Mouse (Mus musculus): Measurements from ENCODE around the gene Ank3.

Ank3 gene

DNA sequence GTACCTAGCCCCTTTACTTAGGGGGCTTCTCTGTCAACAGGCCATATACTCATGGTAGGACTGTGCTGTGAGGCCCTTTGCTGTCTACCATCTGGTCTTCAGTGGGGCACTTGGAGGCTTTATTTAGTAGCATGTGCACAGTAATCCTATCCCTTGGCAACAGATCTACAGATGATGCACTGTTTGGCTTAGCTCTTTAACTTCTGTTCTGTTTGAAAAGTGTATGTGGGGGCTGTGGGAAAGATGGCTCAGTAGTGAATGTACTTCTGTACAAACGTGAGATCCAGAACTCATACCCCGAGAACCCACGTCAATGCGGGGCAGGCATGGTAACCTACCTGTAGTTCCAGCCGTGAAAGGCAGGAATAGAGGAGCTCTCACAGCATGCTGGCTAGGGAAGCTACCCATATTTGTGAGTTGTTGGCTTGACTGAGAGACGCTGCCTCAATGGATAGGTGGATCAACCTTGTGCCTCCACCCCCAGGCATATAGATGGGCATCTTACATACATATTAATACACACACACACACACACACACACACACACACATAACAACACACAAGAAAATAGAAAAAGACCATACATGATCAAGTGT is 86.7 kb downstream of the Ank3 start:
- no peak for DNase-seq

DNA sequence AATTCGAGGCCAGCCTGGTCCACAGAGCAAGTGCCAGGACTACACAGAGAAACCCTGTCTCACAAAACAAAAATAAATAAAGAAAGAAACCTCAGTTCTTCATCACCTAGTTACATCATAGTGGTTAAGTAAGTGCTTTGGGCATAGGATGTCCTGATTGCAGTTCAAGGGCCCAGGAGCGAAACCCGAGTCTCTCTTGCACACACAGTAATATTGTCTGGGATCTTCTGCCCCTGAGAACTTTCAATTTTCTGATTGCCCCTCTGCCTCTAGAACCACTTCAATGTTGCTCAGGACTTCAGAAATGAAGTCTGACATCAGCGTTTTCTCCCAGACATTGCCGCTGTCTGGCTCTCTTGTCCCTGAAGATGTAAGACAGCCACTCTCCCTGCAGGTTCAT is 91.6 kb downstream of the Ank3 start:
- DNase-seq: no peak

DNA sequence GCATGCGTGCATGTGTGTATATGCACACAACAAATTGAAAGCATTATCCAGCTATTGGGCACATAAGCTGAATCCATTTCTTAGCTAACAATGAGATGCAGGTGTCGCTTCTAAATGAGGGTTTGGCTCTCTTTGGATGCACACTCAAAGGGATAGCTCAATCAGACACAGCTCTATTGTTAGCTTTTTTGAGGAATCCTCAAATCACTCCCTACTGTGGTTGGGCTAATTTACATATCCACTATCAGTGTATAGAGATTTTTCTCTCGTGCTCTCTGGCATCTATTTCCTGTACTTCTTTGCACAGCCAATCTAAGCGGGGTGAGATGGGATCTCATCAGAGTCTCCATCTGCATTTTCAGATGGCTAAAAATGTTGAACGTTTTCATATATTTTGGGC is 93.4 kb downstream of the Ank3 start:
- DNase-seq: no peak

DNA sequence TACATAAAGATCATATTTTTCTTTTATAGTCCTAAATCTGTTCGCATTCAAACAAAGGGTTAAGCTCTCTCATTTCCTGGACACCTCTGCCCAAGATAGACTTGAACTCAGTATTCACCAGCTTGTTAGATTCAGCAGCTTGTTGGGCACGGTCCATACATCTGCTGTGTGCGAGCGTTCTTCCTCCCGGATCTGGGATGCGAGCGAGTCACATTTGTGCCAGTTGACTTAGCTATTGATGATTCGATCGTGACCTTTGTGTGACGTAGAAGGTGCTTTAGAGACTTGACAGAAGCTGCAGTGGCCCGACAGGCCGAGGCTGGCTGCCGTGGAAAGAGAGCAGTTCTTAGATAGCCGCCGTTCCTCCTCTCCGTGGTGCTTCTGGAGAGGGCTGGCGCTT is 98.8 kb downstream of the Ank3 start:
- DNase-seq: no peak

DNA sequence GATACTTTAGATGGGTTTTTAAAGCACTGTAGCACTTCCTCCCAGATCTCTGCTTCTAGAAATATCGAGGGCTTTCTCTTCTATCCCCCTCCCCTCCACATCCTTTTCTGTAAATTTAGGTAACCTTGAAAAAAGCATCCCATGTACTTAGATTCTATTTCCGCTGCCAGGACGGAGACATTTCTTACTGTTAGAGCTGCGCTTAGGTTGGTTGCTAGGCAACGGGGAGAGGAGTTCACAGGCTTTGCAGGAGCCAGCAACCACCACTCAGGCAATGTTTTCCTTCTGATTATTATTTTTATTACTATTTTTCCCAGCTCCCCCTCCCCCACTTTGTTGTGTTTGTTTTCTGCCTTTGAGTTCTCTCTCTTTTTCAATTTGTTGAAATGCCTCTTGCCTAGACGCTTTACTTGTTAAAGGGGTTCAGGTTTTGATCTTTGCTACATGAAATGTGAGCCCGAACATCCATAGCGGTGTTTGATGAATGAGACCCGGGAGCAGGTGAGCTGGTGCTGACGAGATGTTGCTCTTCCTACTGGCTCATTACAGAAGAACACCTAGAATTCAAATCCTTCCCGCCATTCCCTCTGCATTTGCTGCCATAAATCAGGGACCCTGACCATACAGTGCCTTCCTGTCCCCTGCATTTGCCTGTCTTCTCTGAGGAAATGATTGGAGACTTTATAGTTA is 101.7 kb downstream of the Ank3 start:
- DNase-seq: no peak

DNA sequence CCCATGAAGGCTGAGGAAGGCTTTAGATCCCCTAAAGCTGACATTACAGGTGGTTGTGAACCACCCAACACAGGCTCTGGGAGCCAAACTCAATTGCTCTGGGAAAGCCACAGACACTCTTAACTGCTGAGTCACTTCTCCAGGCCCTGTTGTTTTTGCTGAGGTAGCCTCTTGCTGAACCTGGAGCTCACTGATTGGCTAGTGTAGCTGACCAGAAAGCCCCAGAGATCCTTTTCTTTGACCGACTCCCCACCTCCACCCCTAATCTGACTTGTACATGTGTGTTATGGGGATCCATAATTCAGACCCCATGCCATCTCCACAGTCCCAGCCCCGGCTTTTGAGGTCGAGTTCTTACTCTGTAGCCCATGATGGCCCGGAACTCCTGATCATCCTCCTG is 105.2 kb downstream of the Ank3 start:
- no peak for DNase-seq

DNA sequence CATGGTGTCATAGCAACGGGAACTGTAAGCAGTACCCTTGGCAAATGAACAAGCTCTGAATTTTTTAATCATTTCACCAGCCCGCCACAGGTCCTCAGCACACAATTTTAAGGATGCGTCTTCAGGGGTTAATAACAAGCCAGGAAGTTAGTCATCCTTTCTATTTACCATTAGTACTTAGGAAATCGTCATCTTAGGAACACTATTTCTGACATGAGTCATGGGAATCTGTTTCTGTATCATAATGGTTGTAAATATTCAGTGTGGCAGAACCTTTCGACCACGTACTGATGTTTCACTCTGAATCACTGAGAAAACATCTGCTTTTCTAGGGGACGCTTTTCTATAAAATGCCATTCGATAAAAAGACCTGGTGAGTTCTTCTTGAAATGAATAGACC is 109.1 kb downstream of the Ank3 start:
- no peak for DNase-seq

DNA sequence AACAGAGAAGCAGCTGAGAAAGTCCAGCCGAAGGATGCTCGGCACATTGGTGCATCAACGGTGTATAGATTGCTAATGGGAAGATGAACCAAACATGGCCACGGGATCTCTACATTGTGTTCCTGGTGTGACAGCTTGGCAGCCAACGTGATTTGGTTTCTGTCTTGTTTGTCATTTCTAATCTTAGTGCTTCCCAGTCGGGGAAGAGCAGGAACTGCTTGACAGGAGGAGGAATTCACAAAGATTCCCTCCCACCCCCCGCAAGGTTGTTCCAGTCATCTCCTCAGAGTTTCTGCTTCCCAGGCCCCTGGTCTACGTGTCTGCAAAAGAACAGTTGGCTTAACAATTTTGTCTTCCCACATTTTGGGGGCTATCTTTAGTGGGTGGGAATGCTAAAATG is 111.8 kb downstream of the Ank3 start:
- no peak for DNase-seq

DNA sequence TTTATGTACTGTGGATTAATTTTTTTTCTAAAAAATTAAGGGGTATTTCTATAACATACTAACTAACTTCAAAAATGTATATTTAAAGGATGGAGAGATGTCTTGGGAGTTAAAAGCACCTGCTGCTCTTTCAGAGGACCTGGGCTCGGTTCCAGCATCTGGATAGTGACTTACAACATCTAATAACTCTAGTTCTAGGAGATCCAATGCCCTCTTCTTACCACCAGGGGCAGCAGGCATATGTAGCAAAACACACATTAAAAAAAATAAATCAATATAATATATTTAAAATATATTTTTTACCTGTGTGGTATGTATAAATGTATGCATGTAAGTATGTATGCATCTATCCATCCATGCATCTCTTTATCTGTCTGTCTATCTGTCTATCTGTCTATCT is 112.7 kb downstream of the Ank3 start:
- DNase-seq: no peak

DNA sequence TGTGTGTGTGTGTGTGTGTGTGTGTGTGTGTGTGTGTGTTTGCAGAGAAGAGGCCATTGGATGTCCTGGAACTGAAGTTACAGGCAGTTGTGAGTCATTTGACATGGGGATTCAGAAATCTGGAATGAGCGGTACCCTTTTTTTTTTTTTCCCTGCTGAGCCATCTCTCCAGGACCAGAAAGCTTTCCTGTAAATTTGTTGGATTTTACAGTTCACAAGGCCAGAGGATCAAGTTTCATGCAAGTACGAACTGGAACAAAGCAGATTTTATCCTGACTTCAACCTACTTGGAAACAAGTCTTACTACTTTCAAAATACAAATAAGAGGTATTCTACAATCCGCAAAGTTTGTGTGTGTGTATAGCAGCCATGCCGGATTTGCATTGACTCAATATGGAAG is 123.4 kb downstream of the Ank3 start:
- DNase-seq: no peak

DNA sequence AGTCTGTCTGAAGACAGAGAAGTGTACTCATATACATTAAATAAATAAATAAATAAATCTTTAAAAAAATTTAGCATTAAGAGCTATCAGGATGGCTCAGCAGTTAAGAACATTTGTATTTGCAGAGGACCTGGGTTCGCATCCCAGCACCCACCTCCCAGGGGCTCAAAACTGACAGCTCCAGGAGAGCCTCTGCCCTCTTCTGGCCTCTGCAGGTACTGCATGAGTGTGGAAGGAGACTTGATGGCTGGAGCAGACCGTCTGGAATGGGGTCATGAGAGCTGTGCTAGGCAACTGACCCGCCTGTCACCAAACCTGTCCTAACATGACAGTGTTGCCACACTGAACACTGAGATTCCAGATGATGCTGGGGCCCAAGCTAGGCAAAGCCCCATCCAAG is 124.6 kb downstream of the Ank3 start:
- DNase-seq: peak; percentile 2 to 3

DNA sequence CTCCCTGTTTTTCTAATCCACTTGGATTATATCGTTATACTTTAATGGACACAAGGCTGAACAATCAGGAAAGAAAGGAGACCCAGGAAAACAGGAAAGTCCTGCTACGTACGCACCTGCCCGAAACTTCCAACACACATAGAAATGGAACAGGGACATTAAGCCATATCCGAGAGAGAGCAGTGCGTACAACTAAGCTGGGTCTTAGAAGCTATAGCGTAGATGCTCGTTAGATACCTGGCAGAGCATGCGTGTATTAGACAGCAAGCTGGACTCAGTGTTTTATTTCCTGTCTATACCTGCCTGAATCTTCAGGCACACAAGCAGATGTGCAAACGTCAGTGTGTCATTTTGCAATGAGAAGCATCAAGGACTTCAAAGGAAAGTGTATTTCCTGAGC is 128.7 kb downstream of the Ank3 start:
- no peak for DNase-seq

DNA sequence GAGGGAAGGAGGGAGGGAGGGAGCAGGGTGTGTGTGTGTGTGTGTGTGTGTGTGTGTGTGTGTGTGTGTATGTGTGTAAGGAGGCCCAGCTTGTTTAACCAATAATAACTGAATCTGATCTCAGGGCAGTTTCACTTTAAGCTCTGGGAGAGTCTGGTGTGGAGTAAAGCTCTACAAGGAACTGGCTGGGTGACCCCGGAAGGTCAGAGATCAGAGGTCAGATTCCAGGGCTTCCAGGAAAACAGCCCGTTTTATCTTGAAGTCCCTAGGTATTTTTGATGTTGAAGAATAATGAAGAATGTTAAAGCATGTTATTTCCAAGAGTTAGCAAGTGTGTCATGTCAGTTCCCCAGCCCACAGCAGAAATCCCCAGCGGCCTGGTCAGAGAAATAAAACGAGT is 130.2 kb downstream of the Ank3 start:
- no peak for DNase-seq

DNA sequence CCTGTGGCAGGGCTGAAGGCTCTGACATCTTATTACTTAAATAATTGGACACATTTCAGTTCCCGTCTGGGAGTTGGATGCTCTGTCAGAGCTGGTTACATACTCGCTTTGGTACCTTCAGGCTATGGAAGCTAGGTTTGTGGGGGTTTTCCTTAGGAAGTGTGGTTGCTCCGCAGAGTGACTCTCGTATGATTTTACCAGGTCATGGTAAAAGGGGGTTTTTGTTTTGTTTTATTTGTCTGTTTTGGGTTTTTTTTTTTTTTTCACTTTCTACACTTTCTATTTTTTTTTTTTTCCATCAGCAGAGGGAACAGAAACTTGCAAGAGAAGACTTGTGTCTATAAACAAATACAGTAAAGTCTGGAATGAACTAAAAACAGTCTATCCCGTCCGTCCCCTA is 131.8 kb downstream of the Ank3 start:
- no peak for DNase-seq

DNA sequence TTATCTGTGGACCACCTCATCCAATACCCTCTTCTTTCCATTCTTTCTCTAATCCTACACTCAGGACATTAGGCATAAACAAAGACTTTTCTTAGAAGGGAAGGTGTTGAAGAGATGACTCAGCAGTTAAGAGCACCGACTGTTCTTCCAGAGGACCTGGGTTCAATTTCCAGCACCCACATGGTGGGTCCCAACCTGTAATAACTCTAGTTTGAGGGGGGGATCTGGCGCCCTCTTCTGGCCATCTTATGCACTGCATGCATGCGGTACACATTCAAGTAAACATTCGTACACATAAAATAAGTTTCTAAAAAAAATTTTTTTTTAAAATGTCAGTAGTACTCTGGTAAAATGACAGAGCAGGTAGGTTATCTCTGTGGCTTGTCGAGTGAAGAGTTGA is 133.0 kb downstream of the Ank3 start:
- peak; percentile 2 to 3 for DNase-seq

DNA sequence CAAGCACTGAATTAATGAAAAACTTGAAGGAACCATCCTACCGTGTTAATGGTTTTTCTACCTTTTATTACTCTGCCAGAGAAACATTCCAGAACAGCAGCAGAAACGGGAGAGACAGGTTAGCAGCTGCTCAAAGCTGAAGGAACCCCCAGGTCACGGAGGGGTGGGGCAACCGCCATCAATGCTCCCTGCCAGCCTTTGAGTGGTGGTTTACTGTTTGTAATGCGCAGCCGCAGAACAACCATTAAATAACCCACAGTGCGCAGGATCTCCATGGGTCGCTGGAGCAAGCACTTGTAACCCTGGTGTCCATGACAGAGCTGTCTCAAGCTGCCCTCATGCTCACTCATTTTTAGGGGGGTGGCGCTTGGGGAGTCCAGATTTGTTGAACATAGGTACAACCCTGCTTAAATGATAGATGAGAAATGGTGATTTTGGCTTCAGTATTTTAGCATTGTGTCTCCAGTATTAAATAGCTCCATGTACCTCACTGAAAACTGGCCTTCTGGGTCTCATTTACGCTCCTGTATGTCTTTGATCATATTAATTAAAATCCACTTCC is 133.7 kb downstream of the Ank3 start:
- no peak for DNase-seq

DNA sequence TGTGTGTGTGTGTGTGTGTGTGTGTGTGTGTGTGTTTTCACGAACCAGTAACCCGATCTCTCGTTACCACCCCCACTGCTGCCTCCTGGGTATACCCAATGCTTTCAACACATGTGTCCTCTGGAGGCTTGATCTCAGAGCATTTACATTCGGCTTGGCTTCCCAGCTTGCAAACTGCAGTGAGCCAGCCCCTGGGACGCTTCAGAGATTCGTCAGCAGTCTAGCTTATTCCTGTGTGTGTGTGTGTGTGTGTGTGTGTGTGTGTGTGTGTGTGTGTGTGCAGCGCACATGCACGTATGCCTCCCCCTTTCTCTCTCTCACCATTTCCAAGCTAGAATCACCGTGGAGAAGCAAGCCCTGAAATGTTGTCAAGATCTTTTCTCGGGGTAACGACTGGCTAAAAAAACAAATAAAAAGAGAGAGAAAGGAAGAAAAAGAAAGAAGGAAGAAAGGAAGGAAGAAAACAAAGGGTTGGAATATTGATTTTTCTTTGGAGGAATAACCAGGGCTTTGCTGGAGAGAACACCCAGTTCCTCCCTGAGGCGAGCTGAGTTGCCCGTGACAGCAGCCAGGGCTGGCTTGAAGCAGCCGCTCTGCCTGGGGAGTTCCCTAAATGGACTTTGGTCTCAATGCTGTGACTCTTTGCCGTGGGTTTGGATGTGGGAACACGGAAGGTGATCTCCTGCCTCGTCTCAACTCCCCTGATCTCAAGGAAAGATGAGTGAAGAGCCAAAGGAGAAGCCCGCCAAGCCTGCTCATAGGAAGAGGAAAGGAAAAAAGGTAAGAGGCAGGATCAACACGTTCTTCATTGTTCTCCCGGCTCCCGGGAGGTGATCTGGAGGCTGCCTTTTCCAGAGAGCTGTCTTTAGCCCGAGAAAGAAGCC is 135.2 kb downstream of the Ank3 start:
- DNase-seq: no peak

DNA sequence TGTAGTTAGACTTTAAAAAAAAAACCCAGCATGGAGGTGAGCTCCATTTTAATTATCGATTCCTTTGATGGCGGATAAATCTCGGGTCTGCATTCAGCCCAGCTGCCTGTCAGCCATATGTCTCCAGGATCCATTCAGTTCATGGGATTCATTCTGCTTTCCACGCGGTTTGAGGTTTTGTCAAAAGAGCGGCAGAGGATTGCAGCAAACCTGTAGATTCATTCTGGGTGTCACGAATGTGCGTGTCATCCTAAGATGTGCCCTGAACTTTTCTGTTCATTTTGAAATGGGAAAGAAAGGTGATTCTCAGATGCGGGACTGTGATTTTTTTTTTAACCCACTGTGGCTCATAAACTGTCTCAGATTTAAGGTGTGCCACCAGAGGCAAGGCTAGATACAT is 136.1 kb downstream of the Ank3 start:
- no peak for DNase-seq

DNA sequence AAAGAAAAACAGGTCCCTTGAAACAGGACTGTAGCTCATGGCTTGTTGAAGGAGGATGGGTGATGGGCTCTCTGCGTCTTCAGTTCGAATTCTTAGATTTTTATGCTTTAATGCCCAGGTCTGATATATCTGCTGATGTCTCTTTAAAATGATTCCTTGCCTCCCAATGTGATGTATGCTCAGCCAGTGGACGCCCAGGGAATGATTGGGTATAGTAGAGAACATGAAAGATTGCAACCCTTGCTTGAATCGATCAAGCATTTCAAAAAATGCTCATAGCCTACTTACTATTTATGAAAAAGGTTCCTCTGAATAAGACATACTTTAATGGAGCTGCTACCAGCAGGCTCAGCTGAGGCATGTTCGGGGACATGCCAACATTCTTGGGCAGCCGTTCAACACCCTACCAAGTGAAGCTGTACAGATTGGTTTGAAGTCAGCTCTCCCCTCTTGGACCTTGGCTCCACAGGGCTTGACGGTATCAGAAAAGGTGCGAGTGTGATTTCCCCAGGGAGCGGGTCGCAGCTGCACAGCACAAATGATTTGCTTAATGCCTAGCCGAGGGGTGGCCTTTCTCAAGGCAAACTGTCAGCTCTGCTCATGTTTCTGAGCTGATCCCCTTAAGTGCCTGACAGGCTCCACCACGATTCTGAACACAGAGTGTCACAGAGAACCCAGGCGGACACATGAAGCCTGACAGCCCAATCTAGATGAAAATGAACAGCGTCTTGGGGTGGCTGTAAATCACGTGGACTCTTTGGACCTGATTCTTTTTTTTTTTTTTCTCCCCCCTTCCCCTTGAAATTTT is 136.8 kb downstream of the Ank3 start:
- DNase-seq: no peak

DNA sequence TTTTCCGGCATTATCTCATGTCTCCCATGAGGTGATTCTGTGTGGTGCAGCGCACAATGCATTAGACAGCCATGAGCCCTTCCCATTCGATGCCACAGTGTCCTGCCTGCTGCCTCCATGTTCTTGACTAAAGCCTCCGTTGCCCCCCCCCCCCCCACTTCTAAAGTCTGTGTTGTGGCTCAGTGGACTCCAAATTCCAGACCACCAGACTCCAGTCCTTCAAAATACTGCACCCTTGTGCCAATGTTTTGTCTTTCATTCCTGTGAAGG is 137.3 kb downstream of the Ank3 start:
- no peak for DNase-seq

DNA sequence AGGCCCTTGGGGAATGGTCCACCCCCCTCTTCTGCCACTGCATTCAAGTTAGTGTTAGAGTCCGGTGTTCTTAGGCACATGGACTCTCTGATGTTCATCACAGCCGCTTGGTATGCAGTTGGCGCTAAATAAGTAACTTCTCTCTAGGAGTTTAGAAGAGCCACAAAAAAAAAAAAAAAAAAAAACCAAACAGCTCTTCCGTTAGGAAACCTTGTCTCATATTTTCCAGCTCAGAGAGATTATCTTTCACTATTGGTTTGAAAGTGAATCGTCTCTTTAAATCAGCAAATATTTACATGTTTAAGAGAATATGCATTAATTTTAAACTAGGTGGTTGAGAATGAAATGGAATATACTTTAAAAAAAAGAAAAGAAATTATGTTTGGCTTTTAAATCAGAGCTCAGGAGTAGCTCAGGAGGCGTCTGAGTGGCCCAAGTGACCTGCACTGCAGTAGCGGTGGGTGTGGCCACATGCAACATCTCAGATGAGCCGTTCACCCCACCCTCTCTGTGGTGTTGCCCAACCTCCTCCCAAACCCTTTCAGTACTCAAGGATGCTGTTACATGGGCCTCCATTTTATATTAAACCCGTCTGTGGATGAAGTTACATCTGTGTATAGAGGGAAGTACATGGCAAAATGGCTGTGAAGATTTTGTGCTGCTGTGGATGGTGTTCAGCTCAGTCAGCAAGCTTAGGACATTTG is 138.0 kb downstream of the Ank3 start:
- no peak for DNase-seq

DNA sequence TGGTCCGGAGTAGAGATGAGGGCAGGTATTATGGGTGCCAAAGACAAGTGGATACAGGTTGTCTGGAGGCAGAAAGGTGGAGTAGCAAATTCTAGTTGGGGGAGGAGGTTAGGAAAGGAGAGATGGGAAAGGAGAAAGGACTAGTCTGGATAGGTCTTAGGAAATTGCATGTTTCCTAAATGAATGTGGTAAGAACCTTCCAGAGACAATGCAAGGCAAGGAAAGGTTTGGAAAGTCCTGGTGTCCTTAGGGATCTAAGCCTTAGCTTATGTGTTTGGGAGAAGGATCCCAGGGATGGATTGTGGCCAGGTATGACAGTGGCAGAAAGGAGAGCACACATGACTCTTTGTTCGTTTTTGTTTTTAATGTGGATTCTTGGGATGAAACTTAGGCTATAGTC is 139.7 kb downstream of the Ank3 start:
- no peak for DNase-seq

DNA sequence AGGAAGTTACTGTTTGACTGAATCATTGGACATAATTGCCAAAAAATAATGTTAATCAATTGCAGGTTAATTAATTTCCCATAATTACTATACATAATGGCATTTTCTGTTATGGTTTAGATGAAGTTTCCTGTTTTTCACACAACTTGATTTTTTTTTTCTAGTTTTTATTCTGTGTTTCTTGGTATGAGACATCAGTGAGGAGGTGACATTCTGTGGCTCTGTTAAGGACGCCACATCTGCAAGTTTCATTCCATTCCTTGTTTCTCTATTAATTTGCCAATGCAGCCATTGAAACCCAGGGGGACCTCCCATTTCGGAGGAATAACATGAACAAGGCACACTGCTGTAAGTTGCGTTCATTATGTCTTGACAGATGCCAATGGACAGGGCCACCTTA is 143.9 kb downstream of the Ank3 start:
- DNase-seq: no peak
